Mouse (Mus musculus) forebrain, embryonic 12.5 days (tissue): ENCODE results near the gene Tlcd2. TPM values are rescaled to one million over a fixed set of nuclear protein-coding genes. Genes with fewer than 3 reads are reported as not detected.
A peak's percentile ranks its signal among the peaks of the same experiment; 100 is the strongest.

Experiments used
- ATAC-seq: fragments of 200-750 bp; cut with Nextera tagmentation; 2 replicates; pipeline ENCODE4 v1.8.0; 2017; ENCODE audit warnings: moderate TSS enrichment; ENCODE audit not compliant: low FRiP score
- H3K27ac ChIP-seq: fragments of 300-500 bp; sonication (generic); 2 replicates; pipeline ENCODE4 v1.5.1; 2016; ENCODE audit warnings: mild to moderate bottlenecking
- H3K27me3 ChIP-seq: fragments of 300-500 bp; sonication (generic); 2 replicates; pipeline ENCODE4 v1.6.1; 2016; ENCODE audit warnings: mild to moderate bottlenecking
- H3K36me3 ChIP-seq: fragments of 300-500 bp; sonication (generic); replicated peaks from 2 replicates; pipeline ENCODE4 v1.6.1; 2016; ENCODE audit warnings: mild to moderate bottlenecking
- H3K4me1 ChIP-seq: fragments of 300-500 bp; sonication (generic); 2 replicates; pipeline ENCODE4 v1.6.1; 2016
- H3K4me2 ChIP-seq: fragments of 300-500 bp; sonication (generic); 2 replicates; pipeline ENCODE4 v1.6.1; 2016; ENCODE audit warnings: mild to moderate bottlenecking, moderate library complexity
- H3K4me3 ChIP-seq: fragments of 300-500 bp; sonication (generic); replicated peaks from 2 replicates; pipeline ENCODE4 v1.5.1; 2016; ENCODE audit warnings: mild to moderate bottlenecking
- H3K9ac ChIP-seq: fragments of 300-500 bp; sonication (generic); 2 replicates; pipeline ENCODE4 v1.6.1; 2016; ENCODE audit warnings: mild to moderate bottlenecking
- H3K9me3 ChIP-seq: fragments of 300-500 bp; sonication (generic); 2 replicates; pipeline ENCODE4 v1.6.1; 2016
- WGBS: fragments of 180-500 bp; shearing (Covaris S2); methylation state at CpG from one replicate; pipeline ENCODE4 v1.1.7; 2016; 5-methylcytosine and 5-hydroxymethylcytosine counted together
- polyA plus RNA-seq: library from polyadenylated mRNA; unstranded; fragments of >200 nt; fragmentation: Nextera tagmentation; extraction: Ambion mirVana; gene quantifications from 2 replicates; pipeline ENCODE4 v1.2.1, GENCODE M21; 2016

Tlcd2 gene
- polyA plus RNA-seq: 4.9 and 7.1 TPM in 2 replicates

- H3K4me3 ChIP-seq: peak within 1 kb of the TSS; percentile 72
- H3K36me3 ChIP-seq: peaks cover 9% of the 10 kb centered on the region; the same call in 1 of the 2 replicates
- WGBS: under 1% methylated on average over 46 of the region's 46 CpGs
- H3K4me1 ChIP-seq: peaks cover 26% of the 10 kb centered on the region
- peak within 1 kb of the TSS; percentile 70 for H3K9ac ChIP-seq
- H3K27ac ChIP-seq: peak within 1 kb of the TSS; percentile 94
- peaks cover 7% of the 10 kb centered on the region; the same call in 1 of the 2 replicates for H3K27me3 ChIP-seq
- no peaks in the 10 kb centered on the region for H3K9me3 ChIP-seq
- H3K4me2 ChIP-seq: peak within 1 kb of the TSS; percentile 97
- peak; percentile 95 for ATAC-seq
These were observed at the start of gene Tlcd2 for GRCm38 (mm10) chr11:75460844-75461742. Gene Tlcd2, plus strand, starts transcription at chr11:75461715.

- H3K27me3 ChIP-seq: no peaks in the 10 kb centered on the region
- WGBS: 66% methylated on average over 7 of the region's 7 CpGs
- no peak overlapping the region for H3K4me3 ChIP-seq
- H3K9me3 ChIP-seq: no peaks in the 10 kb centered on the region
- H3K9ac ChIP-seq: no peak overlapping the region
- ATAC-seq: no peak
- H3K27ac ChIP-seq: no peak overlapping the region
- H3K4me2 ChIP-seq: no peak overlapping the region
- H3K36me3 ChIP-seq: no peaks in the 10 kb centered on the region
- H3K4me1 ChIP-seq: no peaks in the 10 kb centered on the region
These were observed 46.4 kb upstream of the Tlcd2 start for GRCm38 (mm10) chr11:75415096-75415495.

- Histone ChIP-seq H3K9ac (no peak overlapping the region), H3K36me3 (no peaks in the 10 kb centered on the region), H3K27me3 (no peaks in the 10 kb centered on the region), H3K4me1 (no peaks in the 10 kb centered on the region; the same call in 1 of the 2 replicates), H3K4me2 (no peak overlapping the region), H3K27ac (no peak overlapping the region), H3K4me3 (no peak overlapping the region), H3K9me3 (no peaks in the 10 kb centered on the region)
- ATAC-seq: no peak
- WGBS: 89% methylated on average over 13 of the region's 13 CpGs
These were observed 45.5 kb upstream of the Tlcd2 start for GRCm38 (mm10) chr11:75415994-75416393.

- H3K9ac ChIP-seq: no peak overlapping the region
- no peak overlapping the region for H3K4me2 ChIP-seq
- WGBS: 84% methylated on average over 7 of the region's 7 CpGs
- H3K4me3 ChIP-seq: no peak overlapping the region
- H3K9me3 ChIP-seq: no peaks in the 10 kb centered on the region
- H3K27ac ChIP-seq: no peak overlapping the region
- H3K4me1 ChIP-seq: peaks cover 5% of the 10 kb centered on the region
- no peak for ATAC-seq
- no peaks in the 10 kb centered on the region for H3K27me3 ChIP-seq
- H3K36me3 ChIP-seq: no peaks in the 10 kb centered on the region
These were observed 41.5 kb upstream of the Tlcd2 start for GRCm38 (mm10) chr11:75420037-75420436.

GRCm38 (mm10) chr11:75420810-75421374 lies 40.6 kb upstream of the Tlcd2 start:
- WGBS: 64% methylated on average over 5 of the region's 5 CpGs

GRCm38 (mm10) chr11:75421375-75422012 lies 40.0 kb upstream of the Tlcd2 start:
- Histone ChIP-seq H3K4me2 (peak overlapping the region; percentile 23), H3K9ac (peak overlapping the region; percentile 13; the same call in 1 of the 2 replicates), H3K9me3 (no peaks in the 10 kb centered on the region), H3K36me3 (no peaks in the 10 kb centered on the region), H3K27ac (no peak overlapping the region), H3K4me3 (peak overlapping the region; percentile 22), H3K27me3 (no peaks in the 10 kb centered on the region), H3K4me1 (peaks cover 5% of the 10 kb centered on the region)
- no peak for ATAC-seq
- 44% methylated on average over 6 of the region's 6 CpGs for WGBS

More at GRCm38 (mm10) chr11:75420810-75421374, 40.6 kb upstream of the Tlcd2 start:
- no peak overlapping the region for H3K4me3 ChIP-seq
- no peak for ATAC-seq
- H3K9me3 ChIP-seq: no peaks in the 10 kb centered on the region
- H3K4me2 ChIP-seq: no peak overlapping the region
- H3K36me3 ChIP-seq: no peaks in the 10 kb centered on the region
- no peak overlapping the region for H3K27ac ChIP-seq
- H3K27me3 ChIP-seq: no peaks in the 10 kb centered on the region
- peaks cover 5% of the 10 kb centered on the region for H3K4me1 ChIP-seq
- H3K9ac ChIP-seq: no peak overlapping the region

GRCm38 (mm10) chr11:75422013-75422792 lies 39.3 kb upstream of the Tlcd2 start, which contains the start of gene Serpinf1:
Gene Serpinf1, minus strand, starts transcription at chr11:75422701.
- ATAC-seq: no peak
- H3K4me2 ChIP-seq: peak within 1 kb of the TSS; percentile 23

GRCm38 (mm10) chr11:75423091-75423490 lies 38.4 kb upstream of the Tlcd2 start:
- Histone ChIP-seq H3K27me3 (no peaks in the 10 kb centered on the region), H3K4me1 (peaks cover 5% of the 10 kb centered on the region), H3K4me2 (no peak overlapping the region), H3K4me3 (no peak overlapping the region), H3K36me3 (no peaks in the 10 kb centered on the region), H3K9ac (no peak overlapping the region), H3K9me3 (no peaks in the 10 kb centered on the region), H3K27ac (no peak overlapping the region)
- 80% methylated on average over 3 of the region's 3 CpGs for WGBS
- ATAC-seq: no peak

More at GRCm38 (mm10) chr11:75422013-75422792, 39.3 kb upstream of the Tlcd2 start, which contains the start of gene Serpinf1:
- H3K27me3 ChIP-seq: no peaks in the 10 kb centered on the region
- 60% methylated on average over 10 of the region's 10 CpGs for WGBS
- no peak within 1 kb of the TSS for H3K27ac ChIP-seq
- peak within 1 kb of the TSS; percentile 13; the same call in 1 of the 2 replicates for H3K9ac ChIP-seq
- H3K4me3 ChIP-seq: peak within 1 kb of the TSS; percentile 22
- H3K36me3 ChIP-seq: no peaks in the 10 kb centered on the region
- no peaks in the 10 kb centered on the region for H3K9me3 ChIP-seq
- peaks cover 5% of the 10 kb centered on the region for H3K4me1 ChIP-seq

GRCm38 (mm10) chr11:75424033-75424432 lies 37.5 kb upstream of the Tlcd2 start:
- Histone ChIP-seq H3K9ac (no peak overlapping the region), H3K36me3 (no peaks in the 10 kb centered on the region), H3K4me2 (no peak overlapping the region), H3K27me3 (no peaks in the 10 kb centered on the region), H3K27ac (no peak overlapping the region), H3K4me3 (no peak overlapping the region), H3K9me3 (no peaks in the 10 kb centered on the region), H3K4me1 (peaks cover 5% of the 10 kb centered on the region)
- WGBS: 90% methylated on average over 9 of the region's 9 CpGs
- no peak for ATAC-seq

- peaks cover 5% of the 10 kb centered on the region for H3K4me1 ChIP-seq
- 93% methylated on average over 3 of the region's 3 CpGs for WGBS
- H3K9me3 ChIP-seq: no peaks in the 10 kb centered on the region
- H3K36me3 ChIP-seq: no peaks in the 10 kb centered on the region
- no peak overlapping the region for H3K27ac ChIP-seq
- no peak for ATAC-seq
- no peak overlapping the region for H3K4me2 ChIP-seq
- no peak overlapping the region for H3K9ac ChIP-seq
- no peaks in the 10 kb centered on the region for H3K27me3 ChIP-seq
- no peak overlapping the region for H3K4me3 ChIP-seq
These were observed 37.1 kb upstream of the Tlcd2 start for GRCm38 (mm10) chr11:75424459-75424858.

- H3K36me3 ChIP-seq: no peaks in the 10 kb centered on the region
- no peak overlapping the region for H3K27ac ChIP-seq
- H3K4me2 ChIP-seq: no peak overlapping the region
- no peak overlapping the region for H3K9ac ChIP-seq
- H3K9me3 ChIP-seq: peaks cover 1% of the 10 kb centered on the region; the same call in 1 of the 2 replicates
- no peak for ATAC-seq
- H3K4me1 ChIP-seq: no peaks in the 10 kb centered on the region
- WGBS: 90% methylated on average over 9 of the region's 9 CpGs
- no peaks in the 10 kb centered on the region for H3K27me3 ChIP-seq
- H3K4me3 ChIP-seq: no peak overlapping the region
These were observed 32.4 kb upstream of the Tlcd2 start for GRCm38 (mm10) chr11:75429019-75429705.
